Mouse (Mus musculus): ENCODE measurements around the gene Rims3.

DNA sequence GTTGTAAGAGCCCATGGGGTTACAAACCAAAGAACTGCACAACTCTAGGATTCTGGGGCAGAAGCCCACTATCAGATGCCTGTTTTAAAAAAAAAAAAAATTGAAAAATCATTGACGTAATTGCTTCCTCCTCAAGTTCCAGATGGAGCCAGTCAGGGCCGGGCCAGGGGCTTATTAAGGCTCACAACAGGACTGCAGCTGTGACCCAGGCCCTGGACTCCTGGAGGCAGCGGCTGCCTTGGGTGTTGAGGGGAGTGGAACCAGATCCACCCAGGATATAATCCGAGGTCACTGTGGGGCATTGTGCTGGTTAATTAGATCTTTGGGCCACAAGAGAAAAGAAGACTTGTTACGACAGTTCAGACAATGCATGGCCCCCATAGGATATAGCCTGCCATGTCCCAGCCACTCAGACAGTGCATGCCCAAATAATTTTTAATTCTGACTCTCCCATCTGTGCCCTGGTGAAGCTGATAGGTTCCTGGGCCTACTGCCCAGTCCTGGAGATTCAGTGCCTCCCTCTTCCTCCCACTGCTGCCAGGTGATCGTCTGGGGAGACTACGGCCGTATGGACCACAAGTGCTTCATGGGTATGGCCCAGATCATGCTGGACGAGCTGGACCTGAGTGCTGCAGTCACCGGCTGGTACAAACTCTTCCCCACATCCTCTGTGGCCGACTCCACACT is 36.3 kb downstream of the Rims3 start:
- TF ChIP-seq POLR2AphosphoS5 (IDR thresholded peaks at IDR 0.05; ENCODE audit: insufficient replicate concordance, low read depth, low read length) = no peak
- TF ChIP-seq GATA2 (IDR thresholded peaks at IDR 0.05; ENCODE audit: borderline replicate concordance, low read depth, low read length) = no peak
- TF ChIP-seq CTCF (IDR thresholded peaks at IDR 0.05; ENCODE audit: low read depth, low read length) = no peak
- TF ChIP-seq GATA1 (IDR thresholded peaks at IDR 0.05; ENCODE audit: borderline replicate concordance, low read length) = no peak
- TF ChIP-seq TAL1 (conservative IDR thresholded peaks at IDR 0.05; ENCODE audit: low read depth, low read length) = no peak
